Mouse (Mus musculus): ENCODE results near the gene Map10. TPM values are rescaled to one million over a fixed set of nuclear protein-coding genes. Genes with fewer than 3 reads are reported as not detected.

The Map10 gene
- total RNA-seq, 2 experiments from 2014 or later = 4.4 to 4.6 TPM

- no peak for DNase-seq (ENCODE audit: low spot score in 2 of 2)
Measured at GRCm38 (mm10) chr8:125669159-125669699, 389 bp upstream of the Map10 start.

- no peak for DNase-seq (ENCODE audit: low spot score in 2 of 2)
Measured at GRCm38 (mm10) chr8:125670420-125670819, 802 bp downstream of the Map10 start.

- no peak for DNase-seq (ENCODE audit: low spot score in 2 of 2)
Measured at GRCm38 (mm10) chr8:125670906-125671305, 1.3 kb downstream of the Map10 start.

- DNase-seq (ENCODE audit: low spot score in 2 of 2) = no peak
Measured at GRCm38 (mm10) chr8:125671371-125671770, 1.8 kb downstream of the Map10 start.

GRCm38 (mm10) chr8:125675796-125676195 lies 6.2 kb downstream of the Map10 start:
- no peak for DNase-seq (ENCODE audit: low spot score in 2 of 2)

- DNase-seq (ENCODE audit: low spot score in 2 of 2) = no peak
Measured at GRCm38 (mm10) chr8:125677484-125677883, 7.9 kb downstream of the Map10 start.

GRCm38 (mm10) chr8:125678854-125679648 lies 9.4 kb downstream of the Map10 start:
- no peak for DNase-seq (ENCODE audit: low spot score in 2 of 2)

- DNase-seq (ENCODE audit: low spot score in 2 of 2) = no peak
Measured at GRCm38 (mm10) chr8:125680851-125681408, 11.3 kb downstream of the Map10 start.

GRCm38 (mm10) chr8:125685216-125685760 lies 15.7 kb downstream of the Map10 start:
- DNase-seq (ENCODE audit: low spot score in 2 of 2) = no peak

GRCm38 (mm10) chr8:125686221-125686865 lies 16.7 kb downstream of the Map10 start:
- no peak for DNase-seq (ENCODE audit: low spot score in 2 of 2)

- no peak for DNase-seq (ENCODE audit: low spot score in 2 of 2)
Measured at GRCm38 (mm10) chr8:125690166-125690915, 20.7 kb downstream of the Map10 start.

- no peak for DNase-seq (ENCODE audit: low spot score in 2 of 2)
Measured at GRCm38 (mm10) chr8:125690961-125691360, 21.3 kb downstream of the Map10 start.

- DNase-seq (ENCODE audit: low spot score in 2 of 2) = no peak
Measured at GRCm38 (mm10) chr8:125692447-125692846, 22.8 kb downstream of the Map10 start.

GRCm38 (mm10) chr8:125693197-125693596 lies 23.6 kb downstream of the Map10 start:
- DNase-seq (ENCODE audit: low spot score in 2 of 2) = no peak

GRCm38 (mm10) chr8:125695951-125696350 lies 26.3 kb downstream of the Map10 start:
- DNase-seq (ENCODE audit: low spot score in 2 of 2) = no peak

GRCm38 (mm10) chr8:125699391-125700025 lies 29.9 kb downstream of the Map10 start:
- no peak for DNase-seq (ENCODE audit: low spot score in 2 of 2)

GRCm38 (mm10) chr8:125700407-125700806 lies 30.8 kb downstream of the Map10 start:
- no peak for DNase-seq (ENCODE audit: low spot score in 2 of 2)

- no peak for DNase-seq (ENCODE audit: low spot score in 2 of 2)
Measured at GRCm38 (mm10) chr8:125702868-125703473, 33.4 kb downstream of the Map10 start.

- no peak for DNase-seq (ENCODE audit: low spot score in 2 of 2)
Measured at GRCm38 (mm10) chr8:125704434-125704833, 34.8 kb downstream of the Map10 start.

- DNase-seq (ENCODE audit: low spot score in 2 of 2) = no peak
Measured at GRCm38 (mm10) chr8:125705816-125706215, 36.2 kb downstream of the Map10 start.

All from layer of hippocampus, postnatal 10 days (tissue).